Mouse (Mus musculus) heart, adult 2 months (tissue): ENCODE results near the gene Zfp296.

Experiments used
- CTCF ChIP-seq: fragments of 200-600 bp; IDR thresholded peaks from 2 replicates; pipeline ENCODE4 v1.8.1; 2022; ENCODE audit warnings: antibody characterized with exemption, mild to moderate bottlenecking, moderate library complexity
- EP300 ChIP-seq: fragments of 200-500 bp; IDR thresholded peaks from 2 replicates; pipeline ENCODE4 v1.6.1; 2011; ENCODE audit warnings: low read depth, low read length, control low read depth; ENCODE audit not compliant: insufficient read depth
- POLR2A ChIP-seq: fragments of 200-500 bp; IDR thresholded peaks from 2 replicates; pipeline ENCODE4 v1.6.1; 2011; ENCODE audit warnings: mild to moderate bottlenecking, low read depth, low read length, control low read depth; ENCODE audit not compliant: insufficient read depth

- no peak for TF ChIP-seq CTCF
- TF ChIP-seq POLR2A, result peak; percentile 41; the same call in 1 of the 2 replicates
- no peak for TF ChIP-seq EP300
These were observed 14.3 kb upstream of the Zfp296 start, which contains the start of gene Ppp1r37 for GRCm38 (mm10) chr7:19562643-19563410.
